18 mouse cellular contexts compared by ENCODE assay signal in genomic region chr10:10046753-10047152, GRCm38 (mm10).
DNase-seq lines count a peak whose midpoint lies in the region; ATAC-seq and TF ChIP-seq lines count a peak whose summit lies in the region.
"Had no signal": no experiment of that assay in that cellular context is flagged by ENCODE, and none has a peak within 500 bp of the region (broad histone marks: within the 10 kb centered on the region; RNA-seq: fewer than 3 reads in every experiment).

No protein-coding gene starts in this region.

- WGBS in midbrain, embryonic 13.5 days, result 77% methylated on average over 1 of the region's 1 CpGs
- 60% methylated on average over 1 of the region's 1 CpGs for WGBS in midbrain, postnatal 0 days
- 58% methylated on average over 1 of the region's 1 CpGs for WGBS in midbrain, embryonic 15.5 days
- 76% methylated on average over 1 of the region's 1 CpGs for WGBS in midbrain, embryonic 10.5 days
- 67% methylated on average over 1 of the region's 1 CpGs for WGBS in midbrain, embryonic 16.5 days

- no peaks in the 10 kb centered on the region for H3K9me3 ChIP-seq in midbrain, embryonic 13.5 days
- no peaks in the 10 kb centered on the region for H3K9me3 ChIP-seq in midbrain, postnatal 0 days (ENCODE audit: low read length)
- no peaks in the 10 kb centered on the region for H3K9me3 ChIP-seq in midbrain, embryonic 15.5 days
- H3K9me3 ChIP-seq in midbrain, embryonic 10.5 days (replicated peaks), result no peaks in the 10 kb centered on the region
- no peaks in the 10 kb centered on the region for H3K9me3 ChIP-seq in midbrain, embryonic 16.5 days (replicated peaks; ENCODE audit: control insufficient read depth, low read length, poor library complexity, severe bottlenecking)
- H3K9me3 ChIP-seq: embryonic facial prominence, embryonic 13.5 days; forebrain, embryonic 13.5 days; forebrain, embryonic 15.5 days had no signal

- H3K27ac ChIP-seq in midbrain, embryonic 13.5 days, result 0 out of 2 replicates have a peak overlapping the region, but pooled peaks have one; percentile 16
- no peak overlapping the region for H3K27ac ChIP-seq in midbrain, postnatal 0 days (ENCODE audit: low read depth, low read length)
- no peak overlapping the region for H3K27ac ChIP-seq in midbrain, embryonic 15.5 days
- H3K27ac ChIP-seq in midbrain, embryonic 10.5 days (replicated peaks), result no peak overlapping the region
- H3K27ac ChIP-seq in midbrain, embryonic 16.5 days (ENCODE audit: low read length), result no peak overlapping the region
- H3K27ac ChIP-seq: embryonic facial prominence, embryonic 13.5 days; forebrain, embryonic 13.5 days; forebrain, embryonic 15.5 days had no signal

- H3K9ac ChIP-seq in midbrain, embryonic 13.5 days (replicated peaks), result no peak overlapping the region
- no peak overlapping the region for H3K9ac ChIP-seq in midbrain, postnatal 0 days (replicated peaks; ENCODE audit: low read length, poor library complexity, severe bottlenecking)
- no peak overlapping the region for H3K9ac ChIP-seq in midbrain, embryonic 15.5 days
- H3K9ac ChIP-seq in midbrain, embryonic 16.5 days (ENCODE audit: low read depth, low read length), result no peak overlapping the region
- H3K9ac ChIP-seq: embryonic facial prominence, embryonic 13.5 days; forebrain, embryonic 13.5 days; forebrain, embryonic 15.5 days; forebrain, postnatal 0 days had no signal

- TF ChIP-seq CTCF in midbrain, postnatal 0 days (IDR thresholded peaks at IDR 0.05), result no peak

- no peaks in the 10 kb centered on the region for H3K27me3 ChIP-seq in midbrain, embryonic 13.5 days
- H3K27me3 ChIP-seq in midbrain, postnatal 0 days (ENCODE audit: insufficient read depth, low read length), result no peaks in the 10 kb centered on the region
- no peaks in the 10 kb centered on the region for H3K27me3 ChIP-seq in midbrain, embryonic 15.5 days (replicated peaks)
- H3K27me3 ChIP-seq in midbrain, embryonic 10.5 days (ENCODE audit: low read depth, poor library complexity, severe bottlenecking), result no peaks in the 10 kb centered on the region
- no peaks in the 10 kb centered on the region for H3K27me3 ChIP-seq in midbrain, embryonic 16.5 days (ENCODE audit: control insufficient read depth, insufficient read depth, low read depth, low read length)
- H3K27me3 ChIP-seq: embryonic facial prominence, embryonic 13.5 days; forebrain, embryonic 13.5 days; forebrain, embryonic 15.5 days had no signal

- H3K36me3 ChIP-seq in midbrain, embryonic 13.5 days, result no peaks in the 10 kb centered on the region
- H3K36me3 ChIP-seq in midbrain, postnatal 0 days (ENCODE audit: insufficient read depth, low read length), result no peaks in the 10 kb centered on the region
- no peaks in the 10 kb centered on the region for H3K36me3 ChIP-seq in midbrain, embryonic 15.5 days (replicated peaks)
- H3K36me3 ChIP-seq in midbrain, embryonic 10.5 days, result no peaks in the 10 kb centered on the region
- no peaks in the 10 kb centered on the region for H3K36me3 ChIP-seq in midbrain, embryonic 16.5 days (ENCODE audit: control insufficient read depth, insufficient read depth, low read length)
- H3K36me3 ChIP-seq: embryonic facial prominence, embryonic 13.5 days; forebrain, embryonic 15.5 days had no signal

- H3K4me1 ChIP-seq in midbrain, embryonic 13.5 days (replicated peaks), result no peaks in the 10 kb centered on the region
- H3K4me1 ChIP-seq in midbrain, postnatal 0 days (ENCODE audit: insufficient read depth, low read length), result no peaks in the 10 kb centered on the region
- no peaks in the 10 kb centered on the region for H3K4me1 ChIP-seq in midbrain, embryonic 15.5 days
- H3K4me1 ChIP-seq in midbrain, embryonic 10.5 days, result no peaks in the 10 kb centered on the region
- peaks cover 5% of the 10 kb centered on the region; the same call in 1 of the 2 replicates for H3K4me1 ChIP-seq in midbrain, embryonic 16.5 days (ENCODE audit: control insufficient read depth, insufficient read depth, low read length)
- H3K4me1 ChIP-seq: embryonic facial prominence, embryonic 13.5 days; forebrain, embryonic 13.5 days; forebrain, embryonic 15.5 days had no signal

- no peak overlapping the region for H3K4me3 ChIP-seq in midbrain, embryonic 13.5 days (replicated peaks)
- no peak overlapping the region for H3K4me3 ChIP-seq in midbrain, postnatal 0 days (ENCODE audit: low read depth, low read length)
- no peak overlapping the region for H3K4me3 ChIP-seq in midbrain, embryonic 15.5 days
- H3K4me3 ChIP-seq in midbrain, embryonic 10.5 days, result no peak overlapping the region
- no peak overlapping the region for H3K4me3 ChIP-seq in midbrain, embryonic 16.5 days (ENCODE audit: low read depth, low read length)
- H3K4me3 ChIP-seq: embryonic facial prominence, embryonic 13.5 days; forebrain, embryonic 13.5 days; forebrain, embryonic 15.5 days had no signal

- peak; percentile 48; the same call in 1 of the 2 replicates for ATAC-seq in midbrain, embryonic 13.5 days
- ATAC-seq in midbrain, postnatal 0 days (ENCODE audit: low FRiP score), result no peak
- ATAC-seq in midbrain, embryonic 15.5 days (replicated peaks), result peak; percentile 65
- ATAC-seq in midbrain, embryonic 16.5 days, result peak; percentile 68
- ATAC-seq: forebrain, embryonic 13.5 days; forebrain, embryonic 15.5 days; forebrain, postnatal 0 days had no signal

- no peak overlapping the region for H3K4me2 ChIP-seq in midbrain, embryonic 13.5 days (replicated peaks)
- H3K4me2 ChIP-seq in midbrain, postnatal 0 days (ENCODE audit: low read depth, low read length, poor library complexity, severe bottlenecking), result no peak overlapping the region
- H3K4me2 ChIP-seq in midbrain, embryonic 15.5 days, result no peak overlapping the region
- H3K4me2 ChIP-seq in midbrain, embryonic 16.5 days (ENCODE audit: low read length), result no peak overlapping the region
- H3K4me2 ChIP-seq: embryonic facial prominence, embryonic 13.5 days; forebrain, embryonic 13.5 days; forebrain, embryonic 15.5 days had no signal

- DNase-seq in midbrain, postnatal 0 days (ENCODE audit: low spot score), result no peak
- no peak for DNase-seq in midbrain, embryonic 10.5 days (ENCODE audit: low spot score)
- DNase-seq in kidney, adult 18-20 months, result no peak
- DNase-seq: adrenal gland, adult 2 months; adrenal gland, postnatal 10 days; adrenal gland, postnatal 25 days; cerebellum, adult 11-12 months; cerebellum, adult 2 months; cerebellum, adult 9-10 months; cerebellum, postnatal 10 days; cerebellum, postnatal 25 days; forebrain, postnatal 0 days had no signal
